Mouse (Mus musculus): ENCODE results near the gene 4930556J24Rik. TPM values are rescaled to one million over a fixed set of nuclear protein-coding genes. Genes with fewer than 3 reads are reported as not detected.
"Not testable (repeated sequence)": the region's sequence is repeated elsewhere in the genome, so short reads cannot be mapped to it uniquely, and the experiment has no call there.

4930556J24Rik gene
- polyA plus RNA-seq, 1 experiment = 0.06 TPM

DNA sequence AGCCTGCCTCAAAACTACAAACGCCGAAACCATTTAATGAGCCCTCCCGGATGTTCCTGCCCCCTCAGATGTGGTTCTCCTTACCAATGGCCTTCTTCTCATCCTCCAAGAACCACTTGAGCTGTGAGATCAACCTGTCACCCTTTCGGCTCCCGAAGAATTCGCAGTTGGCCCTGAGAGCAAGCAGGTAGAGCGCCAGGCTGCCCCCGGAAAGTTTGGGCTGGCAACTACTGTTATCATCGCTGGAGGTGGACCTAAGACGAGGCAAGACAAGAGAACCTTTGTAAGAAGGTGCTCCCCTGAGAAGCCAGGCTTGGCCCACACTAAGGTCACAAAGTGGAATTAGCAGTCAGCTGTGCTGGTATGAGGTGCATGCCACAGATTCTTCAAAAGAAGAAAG is 50.7 kb downstream of the 4930556J24Rik start:
- DNase-seq (ENCODE audit: extremely low spot score in 1 of 2, low spot score in 1 of 2) = no peak

DNA sequence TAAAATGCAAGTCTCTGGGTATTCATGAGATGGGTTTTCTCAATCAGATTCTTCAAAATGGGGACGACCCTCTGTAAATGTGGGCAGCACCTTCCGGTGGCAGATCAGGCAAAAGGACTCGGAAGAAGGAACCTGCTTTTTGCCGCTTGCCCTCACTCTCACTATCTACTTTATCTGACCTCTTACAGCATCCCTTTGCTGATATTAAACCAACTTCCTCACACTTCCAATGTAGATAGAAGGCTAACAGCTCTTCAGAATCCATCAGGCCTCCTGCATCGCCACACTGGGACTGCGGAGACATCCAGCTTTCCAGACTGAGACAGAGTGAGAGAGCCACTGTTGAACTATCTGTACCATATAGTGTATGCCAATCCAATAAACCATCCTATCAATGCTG is 53.8 kb downstream of the 4930556J24Rik start:
- DNase-seq (ENCODE audit: extremely low spot score in 1 of 2, low spot score in 1 of 2) = no peak

DNA sequence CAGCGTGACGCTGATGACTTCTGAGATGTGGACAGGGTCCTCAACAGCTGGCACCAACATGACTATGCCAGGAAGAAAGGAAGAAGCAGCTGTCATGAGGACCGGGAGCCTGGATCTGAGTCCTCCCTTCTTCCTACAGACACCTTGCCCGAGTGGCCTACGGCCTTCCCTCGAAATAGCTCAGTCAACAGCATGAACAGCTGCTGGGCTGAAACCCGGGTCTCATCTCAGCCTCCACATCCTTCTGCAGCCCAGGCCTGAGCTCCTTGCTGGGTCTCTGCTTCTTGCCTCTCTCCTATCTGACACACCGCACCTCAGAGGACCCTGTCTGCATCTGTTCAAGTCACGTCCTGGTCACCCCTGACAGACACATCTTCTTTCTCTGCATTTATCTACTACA is 54.5 kb downstream of the 4930556J24Rik start:
- no peak for DNase-seq (ENCODE audit: extremely low spot score in 1 of 2, low spot score in 1 of 2)

DNA sequence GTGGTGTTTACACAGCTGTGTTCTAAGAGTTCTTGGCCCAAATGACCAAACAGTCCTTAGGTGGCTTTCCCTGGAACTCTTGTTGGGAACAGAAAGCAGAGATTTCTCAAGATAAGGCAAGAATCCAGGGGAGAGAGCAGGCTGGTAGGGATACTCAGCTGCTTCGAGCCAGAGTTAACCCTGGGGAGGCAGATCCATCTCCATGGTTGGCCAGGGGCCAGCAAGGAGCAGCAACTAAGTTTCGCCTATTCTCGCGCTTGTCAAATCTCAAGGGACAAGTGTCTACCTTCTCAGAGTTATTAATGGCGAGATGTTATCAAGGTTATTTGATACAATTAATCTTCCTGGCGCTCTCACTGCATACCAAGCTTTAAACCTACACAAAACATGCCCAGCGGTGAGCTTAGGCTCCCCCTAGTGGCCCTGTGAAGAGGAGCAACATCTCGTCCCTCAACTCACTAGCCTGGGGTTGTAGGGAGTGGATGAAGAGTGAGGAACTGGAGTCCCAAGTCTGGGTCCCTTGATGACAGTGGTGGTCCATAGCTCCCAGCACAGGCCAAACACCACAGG is 55.2 kb downstream of the 4930556J24Rik start:
- peak in 1 of 2 experiments; percentile 81 for DNase-seq (ENCODE audit: extremely low spot score in 1 of 2, low spot score in 1 of 2)

DNA sequence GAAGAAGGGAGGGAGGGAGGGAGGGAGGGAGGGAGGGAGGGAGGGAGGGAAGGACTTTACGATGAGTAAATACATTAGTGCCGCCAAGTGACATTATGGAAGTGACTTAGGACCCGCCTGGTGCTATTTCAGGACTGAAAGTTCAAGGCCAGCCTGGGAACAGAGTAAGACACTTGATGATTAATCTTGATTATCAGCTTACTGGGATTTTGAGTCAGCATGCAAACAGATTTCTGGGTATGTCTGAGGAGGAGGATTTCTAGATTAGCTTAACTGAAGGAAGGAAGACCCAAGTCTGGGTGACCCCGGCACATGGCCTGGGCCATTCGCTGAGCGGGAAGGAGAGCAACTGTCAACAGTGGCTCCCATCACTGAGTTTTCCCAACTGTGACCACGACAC is 56.1 kb downstream of the 4930556J24Rik start:
- DNase-seq (ENCODE audit: extremely low spot score in 1 of 2, low spot score in 1 of 2) = no peak

DNA sequence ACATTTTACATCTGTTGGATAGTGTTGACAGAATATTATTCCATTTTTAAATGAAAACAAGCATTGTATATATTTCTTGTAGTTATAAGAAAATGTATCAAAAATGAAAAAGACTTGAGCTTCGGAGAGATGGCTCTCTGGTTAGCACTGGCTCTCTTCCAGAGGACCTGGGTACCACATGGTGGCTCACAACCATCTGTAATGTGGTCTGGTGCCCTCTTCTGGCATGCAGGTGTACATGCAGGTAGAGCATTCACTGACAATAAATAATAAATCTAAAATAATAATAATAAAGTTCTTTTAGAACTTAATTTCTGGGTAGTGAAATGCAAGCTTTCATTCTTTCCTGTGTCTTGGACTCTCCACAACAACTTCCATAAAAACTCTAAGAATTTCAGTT is 57.8 kb downstream of the 4930556J24Rik start:
- DNase-seq (ENCODE audit: extremely low spot score in 1 of 2, low spot score in 1 of 2) = no peak

DNA sequence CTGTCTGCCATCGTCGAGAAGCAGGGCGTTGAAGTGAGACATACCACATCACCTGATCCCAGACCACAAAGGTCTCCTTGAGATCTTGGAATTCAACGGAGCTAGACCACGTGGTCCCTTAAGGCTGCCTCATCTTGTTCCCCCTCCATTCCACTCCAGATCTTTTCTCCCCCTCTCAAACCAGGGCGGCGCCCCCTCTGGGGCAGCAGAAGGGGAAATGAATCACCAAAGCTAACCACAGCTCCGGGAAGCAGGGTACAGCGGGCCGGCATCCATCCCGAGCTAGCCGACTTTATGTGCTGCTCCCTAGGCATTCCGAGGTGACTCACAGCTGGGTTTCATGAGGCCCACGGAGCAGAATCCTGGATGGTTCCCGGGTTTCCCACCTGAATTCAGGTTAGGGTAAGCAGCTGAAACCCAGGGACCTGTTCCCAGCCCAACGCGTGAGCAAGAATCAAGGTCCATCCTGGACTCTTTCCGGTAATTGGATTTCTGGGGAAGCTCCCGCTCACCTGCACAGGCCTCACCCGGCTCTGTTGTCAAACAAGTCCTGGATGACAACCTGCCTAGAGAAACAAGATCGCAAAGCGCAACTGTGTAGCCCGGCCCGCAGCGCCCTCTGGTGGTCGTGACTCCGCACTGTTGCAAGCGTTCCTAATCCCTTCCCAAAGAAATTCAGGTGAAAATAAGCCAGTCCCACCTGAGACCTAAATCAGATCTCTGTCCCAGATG is 62.3 kb downstream of the 4930556J24Rik start, which contains the start of gene Slc35e4:
Slc35e4 (minus strand) TSS at position 556 of the 732 bp plus-strand sequence.
- DNase-seq (ENCODE audit: extremely low spot score in 1 of 2, low spot score in 1 of 2) = peak; percentile 49 to 89

DNA sequence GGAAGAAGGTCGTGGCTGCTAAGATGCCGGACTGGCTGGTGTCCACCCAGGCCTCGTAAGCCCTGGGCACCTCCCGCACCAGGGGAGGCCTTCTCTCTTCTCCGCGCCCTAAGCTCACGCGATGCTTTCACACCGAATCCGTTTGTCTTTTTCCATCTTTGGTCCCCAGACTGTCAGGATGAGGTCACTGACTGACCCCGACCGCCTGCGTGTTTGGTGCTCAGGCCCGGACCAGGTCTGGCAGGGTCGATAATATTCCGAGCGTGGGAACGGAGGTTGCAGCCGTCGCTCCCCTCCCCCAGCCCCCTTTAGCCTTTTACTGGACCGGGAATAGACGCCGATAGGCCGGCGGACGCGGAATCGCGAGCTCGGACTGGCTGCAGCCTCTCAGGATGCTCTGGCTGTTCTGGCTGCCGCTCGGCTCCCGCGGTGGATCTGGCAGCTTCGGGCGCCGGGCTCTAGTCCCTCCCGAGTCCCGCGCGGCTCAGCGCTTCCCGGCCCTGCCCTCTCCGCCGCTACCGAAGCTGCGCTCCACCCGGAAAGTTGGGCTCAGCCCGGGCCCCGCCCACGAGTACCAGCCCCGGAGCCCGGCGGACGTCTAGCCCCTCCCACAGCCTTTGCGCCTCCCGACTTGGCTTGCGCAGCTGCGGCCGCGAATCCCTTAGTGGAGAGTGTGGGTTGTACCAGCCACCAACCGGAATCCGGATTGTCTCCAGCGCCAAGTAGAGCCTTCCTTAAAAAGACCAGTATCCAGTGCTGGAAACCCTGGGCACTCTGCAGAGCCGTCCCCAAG is 63.1 kb downstream of the 4930556J24Rik start:
- peak; percentile 91 to 95 for DNase-seq (ENCODE audit: extremely low spot score in 1 of 2, low spot score in 1 of 2)

DNA sequence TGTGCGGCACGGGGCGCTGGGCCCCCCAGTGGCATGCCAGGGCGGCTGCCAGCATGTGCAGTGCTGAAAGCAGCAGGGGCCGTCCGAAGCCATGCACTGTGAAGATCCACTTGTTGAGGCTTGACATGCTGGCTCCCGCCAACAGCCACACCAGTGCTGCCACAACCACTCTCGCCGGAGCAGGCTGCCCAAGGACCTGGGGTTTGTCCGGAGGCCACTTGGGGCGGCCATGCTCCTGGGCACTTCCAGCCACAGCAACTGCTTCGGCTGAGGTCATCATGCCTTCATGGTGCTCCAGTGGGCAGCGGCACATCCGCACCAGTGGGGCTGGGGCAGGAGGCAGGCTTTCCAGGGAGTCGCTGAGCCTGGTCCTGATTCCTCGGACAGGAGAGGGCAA is 63.7 kb downstream of the 4930556J24Rik start:
- DNase-seq (ENCODE audit: extremely low spot score in 1 of 2, low spot score in 1 of 2) = no peak

DNA sequence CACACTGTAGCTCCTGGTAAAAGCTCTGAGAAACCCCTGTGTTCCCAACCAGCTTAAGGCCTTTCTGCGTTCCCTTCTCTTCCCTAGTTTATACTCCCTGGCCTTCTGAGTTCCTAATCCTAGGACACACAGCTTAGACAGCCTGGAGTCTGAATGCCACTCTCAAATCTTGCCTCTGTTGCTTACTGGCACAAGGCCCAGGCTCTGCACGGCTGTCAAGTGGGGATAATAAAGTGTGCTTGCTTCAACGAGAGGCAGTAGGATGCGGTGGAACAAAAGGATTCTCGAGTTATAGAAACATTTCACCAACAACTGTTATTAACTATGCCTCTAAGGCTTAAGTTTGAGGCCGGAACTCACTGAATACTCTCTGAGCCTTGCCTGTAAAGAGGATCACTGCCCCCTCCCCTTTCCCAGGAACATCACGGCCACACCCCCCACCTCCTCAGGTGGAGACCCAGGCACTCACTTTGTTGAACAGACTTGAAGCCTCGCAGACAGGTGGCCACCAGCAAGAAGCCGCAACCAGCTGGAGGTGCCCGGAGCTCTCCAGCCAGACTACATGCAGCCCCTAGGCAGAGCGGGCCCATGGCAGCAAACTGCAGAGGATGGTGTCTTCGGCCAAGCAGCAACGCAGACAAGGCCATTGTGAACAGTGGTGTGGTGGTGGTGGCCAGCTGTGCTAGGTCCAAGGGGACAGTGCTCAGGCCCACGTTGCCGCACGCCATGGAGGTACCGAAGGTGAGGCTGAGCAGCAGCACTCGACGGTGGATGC is 64.3 kb downstream of the 4930556J24Rik start:
- DNase-seq (ENCODE audit: extremely low spot score in 1 of 2, low spot score in 1 of 2) = peak in 1 of 2 experiments; percentile 52

DNA sequence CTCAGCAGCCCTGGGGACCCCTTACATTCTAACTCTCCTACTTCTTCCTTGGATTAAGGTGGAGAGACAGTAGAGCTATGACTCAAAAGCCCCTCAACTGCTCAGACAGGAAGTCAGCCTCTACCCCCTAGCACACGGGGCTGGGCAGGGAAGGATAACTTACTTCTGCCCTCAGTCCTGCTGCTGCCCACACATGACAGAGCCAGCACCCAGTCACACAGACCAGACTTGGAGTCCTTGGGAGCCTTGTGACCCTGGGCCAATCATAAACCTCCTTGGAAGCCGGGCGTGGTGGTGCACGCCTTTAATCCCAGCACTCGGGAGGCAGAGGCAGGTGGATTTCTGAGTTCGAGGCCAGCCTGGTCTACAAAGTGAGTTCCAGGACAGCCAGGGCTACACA is 65.1 kb downstream of the 4930556J24Rik start:
- not testable (repeated sequence) for DNase-seq (ENCODE audit: extremely low spot score in 1 of 2, low spot score in 1 of 2)

DNA sequence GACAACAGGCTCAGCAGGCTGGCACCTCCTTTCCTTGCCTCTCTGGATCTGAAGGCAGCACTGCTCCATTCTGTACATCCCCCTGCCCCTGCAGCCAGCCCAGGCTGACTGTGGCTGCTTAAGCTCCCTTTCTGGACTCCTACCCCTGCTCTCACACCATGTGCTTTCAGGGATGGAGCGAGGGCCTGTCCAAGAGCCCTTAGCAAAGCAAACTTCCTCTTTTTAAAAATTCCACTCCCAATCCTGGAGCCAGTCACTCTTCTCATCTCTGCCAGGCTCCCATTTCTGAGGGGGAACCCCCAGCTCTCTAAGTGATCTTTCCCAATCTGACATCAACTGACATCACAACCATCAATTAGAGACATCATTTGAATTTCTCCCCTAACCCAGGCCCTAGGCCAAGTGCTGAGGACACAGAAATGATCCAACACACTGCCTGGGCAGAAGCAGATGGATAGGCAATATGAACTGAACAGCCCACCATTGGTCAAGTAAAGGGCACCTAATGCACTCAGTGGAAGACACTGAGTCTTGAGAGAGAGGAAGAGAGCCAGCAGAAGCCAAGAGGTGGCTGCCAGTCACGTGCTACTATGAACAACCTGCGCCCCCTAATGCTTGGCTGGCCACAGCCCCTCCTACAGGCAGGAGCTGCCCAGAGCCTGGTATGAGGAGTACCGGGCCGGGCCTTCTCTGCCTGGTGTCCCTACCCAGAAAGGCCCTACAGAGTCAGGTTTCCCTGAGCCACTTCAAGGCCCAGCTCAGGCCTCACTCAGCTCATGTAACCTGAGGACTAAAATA is 65.9 kb downstream of the 4930556J24Rik start:
- no peak for DNase-seq (ENCODE audit: extremely low spot score in 1 of 2, low spot score in 1 of 2)

DNA sequence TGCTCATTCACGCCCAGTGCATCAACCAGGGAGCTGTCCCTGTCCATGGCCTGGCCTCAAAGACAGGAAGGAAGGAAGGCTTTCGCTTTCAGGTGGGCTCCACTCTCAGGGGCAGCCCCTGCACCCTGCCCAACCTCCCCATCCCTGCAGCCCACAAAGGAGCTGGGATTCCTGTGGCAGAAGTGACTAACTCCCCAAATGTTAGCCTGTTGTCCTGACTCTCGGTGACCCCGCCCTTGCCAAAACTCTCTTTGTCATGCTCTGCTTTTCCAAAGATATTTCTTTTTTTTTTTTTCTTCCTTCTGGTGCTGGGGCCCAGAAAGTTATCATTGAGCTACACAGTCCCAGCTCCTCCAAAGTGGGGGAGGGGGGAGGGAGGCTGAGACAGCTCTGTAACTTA is 67.3 kb downstream of the 4930556J24Rik start:
- no peak for DNase-seq (ENCODE audit: extremely low spot score in 1 of 2, low spot score in 1 of 2)

DNA sequence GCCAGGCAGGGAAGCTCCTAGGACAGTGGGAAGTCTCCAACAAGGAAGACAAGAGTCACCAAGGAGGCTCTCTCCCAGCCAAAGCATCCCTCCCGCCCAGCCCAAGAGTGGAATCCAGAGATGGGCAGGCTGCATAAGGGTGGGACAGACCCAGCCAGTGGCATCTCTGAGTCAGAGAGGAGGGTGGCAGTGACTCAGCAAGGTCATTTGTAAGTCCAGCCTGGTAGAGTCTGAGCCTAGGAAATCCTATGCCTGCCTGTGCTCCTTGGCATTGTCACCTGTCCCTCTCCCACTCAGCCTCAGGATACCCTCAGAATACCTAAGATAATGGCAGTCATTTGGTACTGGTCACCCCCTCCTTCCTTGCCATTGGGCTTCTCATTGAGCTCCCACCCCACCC is 71.1 kb downstream of the 4930556J24Rik start:
- DNase-seq (ENCODE audit: extremely low spot score in 1 of 2, low spot score in 1 of 2) = no peak

DNA sequence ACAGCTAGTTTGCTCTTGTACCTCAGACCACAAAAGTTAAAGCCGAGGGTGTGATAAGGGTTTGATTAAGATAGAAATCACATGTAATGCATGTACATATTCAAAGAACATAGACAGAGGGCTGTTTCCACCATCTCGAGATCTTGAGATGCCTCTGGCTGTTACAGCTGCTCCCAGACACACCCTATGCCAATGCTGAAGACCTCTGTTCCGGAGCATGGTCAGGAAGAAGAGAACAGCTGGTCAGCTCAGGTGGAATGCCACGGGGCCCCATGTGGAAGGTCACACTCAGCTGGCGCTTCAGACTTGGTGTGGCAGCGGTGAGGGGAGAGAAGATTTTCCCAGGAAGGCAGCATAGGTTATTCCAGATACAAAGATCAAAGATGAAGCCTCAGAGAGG is 71.9 kb downstream of the 4930556J24Rik start:
- DNase-seq (ENCODE audit: extremely low spot score in 1 of 2, low spot score in 1 of 2) = no peak

DNA sequence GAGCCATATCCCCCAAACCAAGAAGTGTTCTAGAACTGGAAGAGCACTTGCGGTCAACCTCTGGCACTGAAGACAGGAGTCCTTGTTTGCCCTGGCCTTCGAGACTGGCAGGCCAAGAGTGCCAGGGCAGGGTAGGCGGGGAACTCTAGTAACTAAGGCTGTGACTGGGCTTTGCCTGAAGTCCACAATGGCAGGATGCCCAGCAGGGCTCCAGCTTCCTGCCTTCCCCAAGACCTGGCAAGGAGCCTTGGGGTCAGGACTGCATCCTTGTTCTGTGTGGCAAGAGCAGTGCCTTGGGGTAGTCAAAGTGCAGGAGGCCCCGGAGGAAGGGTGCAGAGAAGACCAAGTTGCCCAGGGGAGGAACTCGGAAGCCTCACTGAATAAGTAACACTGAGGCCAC is 73.5 kb downstream of the 4930556J24Rik start:
- peak in 1 of 2 experiments; percentile 58 for DNase-seq (ENCODE audit: extremely low spot score in 1 of 2, low spot score in 1 of 2)

DNA sequence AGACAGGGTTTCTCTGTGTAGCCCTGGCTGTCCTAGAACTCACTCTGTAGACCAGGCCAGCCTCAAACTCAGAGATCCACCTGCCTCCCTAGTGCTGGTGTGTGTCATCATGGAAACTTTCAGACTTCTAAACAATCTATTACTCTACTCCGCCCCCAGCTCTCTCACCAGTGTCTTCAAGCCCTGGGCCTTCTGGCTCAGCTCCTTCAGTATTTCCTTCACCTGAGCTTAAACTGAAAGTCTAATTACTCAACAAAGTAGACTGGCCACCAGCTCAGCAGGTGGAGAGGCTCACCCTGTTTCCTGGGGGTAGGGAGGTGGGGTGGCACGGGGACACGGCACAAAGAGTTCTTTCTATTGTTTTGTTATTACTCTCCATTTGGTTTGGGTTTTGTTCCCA is 74.1 kb downstream of the 4930556J24Rik start:
- no peak for DNase-seq (ENCODE audit: extremely low spot score in 1 of 2, low spot score in 1 of 2)

DNA sequence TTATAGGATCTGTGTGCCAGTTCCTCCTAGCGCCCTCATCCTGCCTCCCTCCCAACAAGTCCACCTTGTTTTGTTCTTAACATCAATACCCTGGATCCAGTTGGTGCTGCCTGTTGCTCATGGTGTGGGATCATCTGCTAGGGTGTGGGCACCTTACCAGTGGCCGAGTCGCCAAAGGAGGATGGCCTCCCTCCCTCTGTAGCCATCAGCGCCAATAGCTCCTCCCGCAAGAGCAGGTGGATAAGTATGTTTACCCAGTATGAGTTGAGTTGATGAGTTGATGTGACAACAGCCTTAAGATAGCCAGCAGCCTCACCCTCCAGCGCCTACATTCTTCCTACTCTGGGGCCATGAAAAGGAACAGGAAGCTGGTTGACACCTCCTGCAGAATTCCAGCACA is 76.3 kb downstream of the 4930556J24Rik start:
- no peak for DNase-seq (ENCODE audit: extremely low spot score in 1 of 2, low spot score in 1 of 2)

DNA sequence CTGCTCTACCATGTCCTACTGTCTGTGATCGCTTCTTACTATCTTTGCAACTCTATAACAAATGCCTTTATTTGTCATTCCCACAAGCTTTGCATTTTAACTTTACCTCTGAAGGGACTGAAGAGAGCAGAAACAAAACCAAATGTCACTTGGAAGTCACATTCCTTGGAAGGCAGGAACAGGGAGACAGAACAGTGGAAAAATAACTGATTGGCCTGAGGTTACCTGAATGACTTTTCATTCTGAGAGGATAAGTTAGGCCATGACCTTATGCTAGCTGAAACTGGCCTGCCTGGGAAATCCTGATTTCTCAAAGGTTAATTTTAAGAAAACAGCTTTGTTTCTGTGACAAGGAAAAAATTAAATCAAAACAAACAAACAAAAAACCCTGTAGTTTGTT is 80.6 kb downstream of the 4930556J24Rik start:
- DNase-seq (ENCODE audit: extremely low spot score in 1 of 2, low spot score in 1 of 2) = no peak

DNA sequence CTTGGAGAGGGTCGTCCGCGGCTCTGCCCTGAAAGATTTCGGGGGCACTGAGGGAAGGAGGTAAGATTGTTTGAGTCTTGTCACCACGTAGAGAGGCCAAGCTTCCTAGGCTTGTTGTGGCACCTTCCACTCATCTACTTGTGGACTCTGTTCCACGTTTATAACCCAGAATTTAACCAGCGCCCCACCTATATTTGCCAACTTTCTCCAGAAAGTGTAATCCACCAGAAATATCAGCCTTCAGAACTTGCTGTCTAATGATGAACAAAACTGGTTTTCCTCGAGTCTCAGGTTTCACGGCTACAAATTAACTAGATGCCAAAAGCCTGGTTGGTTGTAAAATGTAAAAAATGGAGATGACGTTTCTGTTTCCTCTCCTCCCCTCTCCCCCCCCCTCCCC is 81.1 kb downstream of the 4930556J24Rik start:
- DNase-seq (ENCODE audit: extremely low spot score in 1 of 2, low spot score in 1 of 2) = no peak
